Mouse (Mus musculus) spleen, adult 18-20 months (tissue): ENCODE data around the gene Defb48.

Source experiments
- DNase-seq, 2 experiments: peaks; one replicate each; pipeline ENCODE4 v3.0.0; 2022; ENCODE audit warnings: mixed read lengths in 2 of 2

Defb48 gene

GRCm38 (mm10) chr14:62928101-62928541, 56.2 kb downstream of the Defb48 start:
- no peak for DNase-seq
